Mouse (Mus musculus): Measurements from ENCODE around the gene Spns1. TPM values are rescaled to one million over a fixed set of nuclear protein-coding genes. Genes with fewer than 3 reads are reported as not detected.
"Not testable (repeated sequence)": the region's sequence is repeated elsewhere in the genome, so short reads cannot be mapped to it uniquely, and the experiment has no call there.

Gene Spns1
- total RNA-seq, 2 experiments from 2014 or later: 24.7 to 29.0 TPM

- no peak for DNase-seq
- intact Hi-C loops (cut with DNase I): no loop called here
Observed at GRCm38 (mm10) chr7:126345557-126345956, 31.7 kb downstream of the Spns1 start.

DNA sequence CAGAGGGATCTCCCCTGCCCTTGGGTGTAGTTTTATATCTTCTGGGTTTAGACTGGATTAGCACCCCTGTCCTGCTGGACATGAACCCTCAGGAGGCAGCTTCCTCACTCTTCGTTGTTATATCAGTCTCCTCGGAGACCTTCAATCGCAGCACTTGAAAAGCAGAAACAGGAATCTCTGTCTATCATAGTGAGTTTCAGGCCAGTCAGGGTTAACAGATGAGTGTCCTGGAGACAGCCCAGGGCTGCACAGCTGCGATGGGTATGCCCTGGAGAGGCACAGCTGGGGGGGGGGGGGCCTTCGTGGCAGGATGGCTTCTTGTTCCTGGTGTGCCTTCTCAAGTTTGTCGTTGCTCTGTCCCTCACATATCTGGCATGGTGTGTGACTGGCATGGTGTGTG lies 36.4 kb downstream of the Spns1 start:
- no peak for DNase-seq
- intact Hi-C loops (cut with DNase I): no loop called here

- intact Hi-C loops (cut with DNase I): no loop called here
- DNase-seq: no peak
Observed at GRCm38 (mm10) chr7:126340206-126340618, 37.0 kb downstream of the Spns1 start.

GRCm38 (mm10) chr7:126339521-126339971 lies 37.7 kb downstream of the Spns1 start:
- intact Hi-C loops (cut with DNase I): no loop called here
- DNase-seq: no peak

DNA sequence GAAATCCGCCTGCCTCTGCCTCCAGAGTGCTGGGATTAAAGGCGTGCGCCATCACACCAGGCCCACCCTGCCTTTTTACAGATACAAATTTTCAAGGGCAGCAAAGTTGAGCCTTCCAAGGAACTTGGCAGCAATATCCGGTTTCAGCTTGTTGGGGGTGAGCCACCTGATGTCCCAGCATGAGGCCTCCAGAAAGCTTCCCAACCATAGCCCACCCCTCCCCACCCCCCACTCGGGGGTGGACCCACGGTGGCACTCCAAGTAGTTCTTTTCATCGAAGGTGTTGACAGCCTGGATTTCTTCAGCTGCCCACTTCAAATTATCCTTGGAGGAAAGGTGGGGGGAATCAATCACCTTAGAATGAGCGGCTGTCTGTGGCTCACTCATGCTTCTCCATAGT lies 38.3 kb downstream of the Spns1 start:
- no peak for DNase-seq
- intact Hi-C loops (cut with DNase I): no loop called here

DNA sequence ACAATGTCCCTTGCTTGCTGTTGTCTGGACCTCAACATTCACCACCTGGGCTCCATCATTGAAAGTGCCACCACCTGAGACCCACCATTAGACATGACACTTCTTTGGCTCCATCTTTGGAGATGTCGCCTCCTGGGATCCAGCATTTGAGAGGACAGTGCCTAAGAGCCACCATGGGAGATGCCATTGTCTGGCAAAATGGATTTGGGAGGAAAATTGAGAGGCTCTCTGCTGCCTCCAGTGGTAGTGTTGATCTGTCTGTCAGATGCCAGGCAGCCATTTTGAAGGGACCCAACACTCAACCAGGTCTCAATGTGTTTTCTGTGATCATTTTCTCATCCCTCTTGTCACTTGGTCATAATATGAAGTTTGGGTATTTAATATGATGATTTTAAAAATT lies 41.7 kb downstream of the Spns1 start:
- no peak for DNase-seq
- intact Hi-C loops (cut with DNase I): no loop called here

- DNase-seq: no peak
- intact Hi-C loops (cut with DNase I): loop anchor here (2.0 kb wide), 1 partner anchor 42 kb away; no protein-coding TSS in a partner anchor
Observed at GRCm38 (mm10) chr7:126332691-126333090, 44.6 kb downstream of the Spns1 start.

DNA sequence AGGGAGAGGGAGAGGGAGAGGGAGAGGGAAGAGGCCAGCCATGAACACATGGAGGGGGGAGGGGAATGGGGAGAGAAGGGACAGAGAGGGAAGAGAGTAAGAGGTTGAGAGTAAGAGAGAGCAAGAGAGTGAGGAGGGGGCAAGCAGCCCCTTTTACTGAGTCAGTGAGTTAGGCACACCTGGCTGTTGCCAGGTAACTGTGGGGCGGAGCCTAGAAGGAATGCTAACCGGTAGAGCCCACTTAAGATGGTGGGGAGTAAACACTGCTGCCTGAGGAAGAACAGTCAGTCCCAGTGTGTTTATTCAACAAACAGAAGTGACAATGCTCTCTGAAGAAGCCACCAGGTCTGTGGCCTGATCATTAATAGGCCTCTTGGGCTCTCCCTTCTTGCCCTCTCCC lies 46.6 kb downstream of the Spns1 start:
- intact Hi-C loops (cut with DNase I): no loop called here
- no peak for DNase-seq

DNA sequence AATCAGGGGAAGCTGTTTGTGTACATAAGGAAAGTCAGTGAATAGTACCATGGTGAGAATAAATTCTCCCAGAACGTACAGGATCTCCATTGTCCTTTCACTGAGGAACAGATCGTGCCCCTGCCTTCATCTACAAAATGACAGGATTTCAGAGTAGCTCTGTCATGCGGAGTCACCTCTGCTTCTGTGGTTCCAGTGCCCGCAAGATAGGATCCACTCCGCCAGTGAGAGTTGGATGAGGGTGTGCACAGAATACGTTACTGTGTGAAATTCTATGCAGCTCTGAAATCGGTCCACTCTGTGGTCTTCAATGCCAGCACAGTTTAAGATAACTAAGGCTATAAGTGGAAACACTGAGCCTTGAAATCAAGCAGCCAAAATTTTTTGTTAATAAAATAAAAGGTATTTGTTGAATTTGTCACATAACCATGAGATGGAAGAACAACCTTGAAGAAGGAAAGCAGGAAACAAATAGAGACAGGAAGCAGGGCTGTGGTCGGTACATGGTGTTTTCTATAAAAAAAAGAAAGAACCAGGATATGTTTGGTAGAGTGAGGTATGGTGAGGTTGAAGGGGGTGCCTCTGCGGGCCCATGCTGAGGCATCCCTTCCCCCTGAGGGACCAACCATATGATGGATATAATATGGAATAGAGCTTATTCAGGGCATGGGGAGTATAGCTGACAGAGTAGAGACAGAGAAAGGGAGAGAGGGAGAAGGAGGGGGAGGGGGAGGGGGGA lies 47.2 kb downstream of the Spns1 start:
- intact Hi-C loops (cut with DNase I): no loop called here

GRCm38 (mm10) chr7:126328848-126329247 lies 48.4 kb downstream of the Spns1 start:
- DNase-seq; intact Hi-C loops (cut with DNase I): not testable (repeated sequence)

More for the DNA sequence above, 47.2 kb downstream of the Spns1 start:
- DNase-seq: no peak

DNA sequence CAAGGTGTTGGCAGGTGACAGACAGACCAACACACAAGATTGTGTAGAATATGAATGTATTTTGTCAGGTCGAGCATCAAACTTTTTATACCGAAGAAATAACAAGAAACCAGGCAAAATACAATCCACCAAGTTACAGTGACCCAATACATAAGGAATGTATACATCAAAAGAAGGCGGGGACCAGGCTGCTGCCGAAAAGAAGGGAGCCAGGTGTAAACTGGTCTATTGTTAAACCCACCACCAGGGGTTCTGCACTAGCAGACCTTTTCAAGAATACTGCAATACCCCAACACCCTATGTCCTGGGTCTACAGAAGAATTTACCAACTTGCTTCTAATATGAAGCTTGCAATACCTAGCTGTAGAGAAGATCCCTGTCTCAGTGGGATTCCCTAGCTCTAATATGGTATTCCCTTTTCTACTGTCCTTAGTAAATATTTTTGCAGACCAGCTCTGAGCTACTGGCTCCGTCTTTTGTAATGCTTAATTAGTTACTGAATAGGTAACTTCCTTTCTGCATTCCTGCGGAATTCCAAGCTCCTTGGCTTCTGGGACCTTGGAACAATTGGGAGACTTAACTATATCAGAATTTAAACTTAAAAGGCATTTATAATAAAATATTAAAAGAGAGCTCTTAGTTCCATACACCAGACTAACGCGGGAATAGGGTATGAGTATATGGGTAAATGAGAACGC lies 51.5 kb downstream of the Spns1 start:
- intact Hi-C loops (cut with DNase I): loop anchor here (2.0 kb wide), 1 partner anchor 51 kb away; the partner anchor contains the start of gene Spns1
- DNase-seq: not testable (repeated sequence)

- DNase-seq: no peak
- intact Hi-C loops (cut with DNase I): loop anchor here (2.0 to 5.0 kb wide), 2 partner anchors 52 to 203 kb away; partner anchors contain the start of gene Spns1
Observed at GRCm38 (mm10) chr7:126324791-126325190, 52.5 kb downstream of the Spns1 start.

DNA sequence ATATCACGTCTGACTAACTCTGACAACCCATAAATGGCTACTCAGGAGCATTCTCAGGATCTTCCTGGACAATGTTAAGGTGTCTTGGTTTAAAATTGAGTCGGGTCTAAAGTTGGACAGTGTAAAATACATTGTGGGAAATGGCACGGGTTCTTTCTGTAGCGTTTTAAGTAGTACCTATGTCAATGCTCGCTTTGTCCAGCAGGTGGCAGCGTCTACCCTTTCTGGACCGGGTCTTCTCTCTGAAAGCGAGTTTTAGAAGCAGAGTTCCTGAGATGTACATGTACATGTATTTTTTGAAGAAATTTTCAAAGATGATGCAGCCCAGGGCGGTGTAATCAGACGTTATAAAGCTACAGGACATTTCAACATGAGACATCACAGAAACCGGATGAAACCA lies 53.5 kb downstream of the Spns1 start:
- intact Hi-C loops (cut with DNase I): loop anchor here (2.0 to 5.0 kb wide), 2 partner anchors 53 to 204 kb away; partner anchors contain the start of gene Spns1
- peak; percentile 60 to 64 for DNase-seq

Small RNAs within 50 kb of the gene (microRNA-seq; reads per million reads assigned to microRNA genes)
- 0 reads per million in 2 experiments for gene Mir7058

Other genes starting within 250 kb of the Spns1 start
- 10 to 100 TPM; 16.3 to 19.4 TPM for gene Xpo6, start 176.9 kb downstream of the Spns1 start, total RNA-seq (2021)
- 10 to 100 TPM; 18.4 to 24.0 TPM for gene Sbk1, start 104.8 kb downstream of the Spns1 start, total RNA-seq (2021)
- 1 to 10 TPM in 1 of 2 experiments, under 1 TPM in 1; 0.27 to 2.4 TPM for gene Lat, start 7.9 kb downstream of the Spns1 start, total RNA-seq (2021)
- 1 to 10 TPM; 2.2 to 3.5 TPM for gene Nfatc2ip, start 19.3 kb upstream of the Spns1 start, total RNA-seq (2021)
- not detected for gene Cd19, start 37.4 kb upstream of the Spns1 start, total RNA-seq (2021)
- gene Rabep2, start 51.3 kb upstream of the Spns1 start, total RNA-seq (2021): 10 to 100 TPM; 13.8 to 14.0 TPM
- over 10,000 TPM; 23,125 to 24,213 TPM for gene Atp2a1, start 85.7 kb upstream of the Spns1 start, total RNA-seq (2021)
- 10 to 100 TPM; 36.8 to 43.4 TPM for gene Sh2b1, start 98.0 kb upstream of the Spns1 start, total RNA-seq (2021)
- 100 to 1,000 TPM; 122 to 145 TPM for gene Tufm, start 109.9 kb upstream of the Spns1 start, total RNA-seq (2021)
- 10 to 100 TPM; 25.8 to 29.9 TPM for gene Atxn2l, start 126.0 kb upstream of the Spns1 start, total RNA-seq (2021)
- 100 to 1,000 TPM; 129 to 154 TPM for gene Eif3c, start 189.0 kb upstream of the Spns1 start, total RNA-seq (2021)
- gene Apobr, start 207.5 kb upstream of the Spns1 start, total RNA-seq (2021): under 1 TPM; 0.44 to 0.46 TPM
- 10 to 100 TPM; 10.7 to 11.0 TPM for gene Cln3, start 208.4 kb upstream of the Spns1 start, total RNA-seq (2021)
- not detected for gene Il27, start 217.5 kb upstream of the Spns1 start, total RNA-seq (2021)